Mouse (Mus musculus) cerebral cortex, adult 2 months (tissue): ENCODE results near the gene Fnip1.

Experiments used
- WGBS: fragments of 180-500 bp; shearing (Covaris S2); methylation state at CpG from one replicate; pipeline ENCODE4 v1.1.7; 2018; 5-methylcytosine and 5-hydroxymethylcytosine counted together

Fnip1 gene

GRCm38 (mm10) chr11:54464557-54465244, 26.7 kb downstream of the Fnip1 start:
- WGBS, result 31% methylated on average over 3 of the region's 3 CpGs

GRCm38 (mm10) chr11:54472231-54472630, 34.2 kb downstream of the Fnip1 start:
- 98% methylated on average over 4 of the region's 4 CpGs for WGBS

GRCm38 (mm10) chr11:54478414-54478813, 40.4 kb downstream of the Fnip1 start:
- WGBS, result 90% methylated on average over 1 of the region's 1 CpGs

- WGBS, result 86% methylated on average over 3 of the region's 3 CpGs
Measured at GRCm38 (mm10) chr11:54486041-54486440, 48.0 kb downstream of the Fnip1 start.

- 97% methylated on average over 1 of the region's 1 CpGs for WGBS
Measured at GRCm38 (mm10) chr11:54491946-54492558, 54.1 kb downstream of the Fnip1 start.

- WGBS, result 39% methylated on average over 4 of the region's 4 CpGs
Measured at GRCm38 (mm10) chr11:54492559-54492958, 54.6 kb downstream of the Fnip1 start.

- WGBS, result 95% methylated on average over 5 of the region's 5 CpGs
Measured at GRCm38 (mm10) chr11:54499838-54500237, 61.8 kb downstream of the Fnip1 start.

- 67% methylated on average over 4 of the region's 4 CpGs for WGBS
Measured at GRCm38 (mm10) chr11:54502546-54503245, 64.7 kb downstream of the Fnip1 start.

GRCm38 (mm10) chr11:54521927-54522528, 84.0 kb downstream of the Fnip1 start:
- 2% methylated on average over 18 of the region's 18 CpGs for WGBS

- WGBS, result under 1% methylated on average over 73 of the region's 73 CpGs
Measured at GRCm38 (mm10) chr11:54522529-54523430, 84.8 kb downstream of the Fnip1 start, which contains the start of gene Rapgef6. Rapgef6 (plus strand) TSS chr11:54522847.

GRCm38 (mm10) chr11:54523431-54524001, 85.5 kb downstream of the Fnip1 start:
- WGBS, result 14% methylated on average over 10 of the region's 10 CpGs

GRCm38 (mm10) chr11:54528002-54528401, 90.0 kb downstream of the Fnip1 start:
- 73% methylated on average over 2 of the region's 2 CpGs for WGBS

GRCm38 (mm10) chr11:54530391-54530790, 92.4 kb downstream of the Fnip1 start:
- 29% methylated on average over 1 of the region's 1 CpGs for WGBS

- WGBS, result 92% methylated on average over 1 of the region's 1 CpGs
Measured at GRCm38 (mm10) chr11:54530916-54531315, 92.9 kb downstream of the Fnip1 start.

GRCm38 (mm10) chr11:54533834-54534233, 95.8 kb downstream of the Fnip1 start:
- 76% methylated on average over 2 of the region's 2 CpGs for WGBS

GRCm38 (mm10) chr11:54534871-54535270, 96.9 kb downstream of the Fnip1 start:
- WGBS, result 33% methylated on average over 6 of the region's 6 CpGs

GRCm38 (mm10) chr11:54539031-54539430, 101.0 kb downstream of the Fnip1 start:
- 65% methylated on average over 2 of the region's 2 CpGs for WGBS

GRCm38 (mm10) chr11:54539486-54539885, 101.5 kb downstream of the Fnip1 start:
- 76% methylated on average over 2 of the region's 2 CpGs for WGBS

GRCm38 (mm10) chr11:54554970-54555369, 117.0 kb downstream of the Fnip1 start:
- 92% methylated on average over 2 of the region's 2 CpGs for WGBS

GRCm38 (mm10) chr11:54562761-54563160, 124.8 kb downstream of the Fnip1 start:
- WGBS, result 54% methylated on average over 5 of the region's 5 CpGs
